Mouse (Mus musculus): ENCODE data around the gene Srsf3. TPM values are rescaled to one million over a fixed set of nuclear protein-coding genes. Genes with fewer than 3 reads are reported as not detected.

The Srsf3 gene
- polyA plus RNA-seq (2014; fragmentation: Illumina TruSeq; extraction: RNeasy Lipid Tissue Mini Kit (QIAGEN cat#74804); ENCODE audit: low read depth, low replicate concordance): 177 TPM

DNA sequence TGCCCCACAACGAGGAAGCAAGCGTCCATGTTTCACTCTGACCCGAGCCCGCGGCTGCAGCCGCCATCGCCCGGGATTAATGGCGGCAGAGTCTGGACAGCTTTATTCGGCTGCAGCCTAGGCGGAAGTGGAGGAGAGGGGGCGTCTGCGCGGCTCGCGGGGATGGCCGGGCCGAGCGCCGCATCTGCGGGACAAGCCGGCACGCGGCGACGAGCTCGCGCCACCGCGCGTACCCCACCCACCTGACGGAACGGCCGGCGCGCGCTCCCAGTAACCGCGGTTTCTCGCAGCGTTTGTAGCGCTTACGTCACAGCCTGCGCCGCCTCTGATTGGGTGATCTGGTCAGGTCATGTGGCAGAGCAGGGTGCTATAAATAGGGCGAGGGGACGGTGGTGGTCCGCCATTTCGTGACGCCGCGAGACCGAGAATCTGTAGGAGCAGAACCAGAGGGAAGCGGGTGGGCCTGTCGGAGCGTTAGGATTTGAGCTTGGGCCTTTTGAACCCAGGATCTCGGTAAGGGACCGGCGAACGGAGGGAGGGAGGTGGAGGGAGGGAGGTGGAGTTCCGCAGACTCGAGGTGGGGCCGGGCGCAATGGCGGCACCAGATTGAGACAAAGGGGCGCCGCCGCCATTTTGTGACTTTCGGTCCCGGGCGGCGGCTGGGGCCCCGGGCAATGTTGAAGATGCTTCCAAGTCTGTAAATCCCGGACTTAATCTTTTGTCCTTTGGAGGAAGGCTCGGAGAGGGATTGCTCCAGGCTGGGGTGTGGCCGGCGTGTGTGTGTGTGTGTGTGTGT, at the start of gene Srsf3:
Srsf3 (plus strand) TSS at position 355 of the 796 bp plus-strand sequence.

DNA sequence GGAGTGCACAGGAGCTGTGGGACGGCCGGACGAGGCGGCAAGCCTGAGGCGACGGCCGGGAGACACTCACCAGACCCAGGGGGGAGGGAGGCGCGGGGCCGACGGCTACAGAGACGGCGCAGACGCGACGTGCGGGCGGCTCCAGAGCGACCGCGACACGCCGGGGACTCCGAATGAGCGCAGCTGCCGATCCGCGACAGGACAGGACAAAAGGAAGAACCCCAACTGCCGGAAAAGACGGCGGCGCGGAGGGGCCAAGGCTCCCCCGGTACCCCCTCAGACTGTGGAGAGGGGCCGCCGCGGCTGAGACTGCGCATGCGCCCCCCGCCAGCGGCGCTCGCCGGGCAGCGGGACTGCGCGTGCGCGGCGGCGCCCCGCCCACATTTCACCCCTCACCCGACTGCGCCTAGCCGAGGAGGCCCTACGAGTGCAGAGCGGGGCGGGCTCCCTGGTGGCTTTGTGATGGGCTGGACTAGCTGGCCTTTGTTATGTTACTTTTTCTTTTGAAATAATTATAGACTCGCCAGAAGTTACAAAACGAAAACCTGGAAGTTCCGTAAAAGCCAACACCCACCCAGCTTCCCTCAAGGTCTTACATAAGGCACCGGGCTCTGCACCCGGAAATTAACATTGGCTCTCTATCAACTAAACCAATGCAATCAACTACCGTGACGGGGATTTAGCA, 24.6 kb upstream of the Srsf3 start, which contains the start of gene Stk38:
Stk38 (minus strand) TSS at position 355 of the 685 bp plus-strand sequence.

GRCm38 (mm10) chr17:29090776-29091175, 58.3 kb downstream of the Srsf3 start, which contains the start of gene Cdkn1a:
TSS of gene Cdkn1a (plus strand) at chr17:29090976.

Other genes starting within 250 kb of the Srsf3 start
- gene Brpf3, start 231.5 kb upstream of the Srsf3 start, polyA plus RNA-seq (2014; fragmentation: Illumina TruSeq; extraction: RNeasy Lipid Tissue Mini Kit (QIAGEN cat#74804); ENCODE audit: low read depth, low replicate concordance): 37.9 TPM
- 0.15 TPM for gene Pnpla1, start 174.2 kb upstream of the Srsf3 start, polyA plus RNA-seq (2014; fragmentation: Illumina TruSeq; extraction: RNeasy Lipid Tissue Mini Kit (QIAGEN cat#74804); ENCODE audit: low read depth, low replicate concordance)
- gene 4930539E08Rik, start 117.3 kb upstream of the Srsf3 start, polyA plus RNA-seq (2014; fragmentation: Illumina TruSeq; extraction: RNeasy Lipid Tissue Mini Kit (QIAGEN cat#74804); ENCODE audit: low read depth, low replicate concordance): 3.5 TPM
- 42.1 TPM for gene Pxt1, start 88.8 kb upstream of the Srsf3 start, polyA plus RNA-seq (2014; fragmentation: Illumina TruSeq; extraction: RNeasy Lipid Tissue Mini Kit (QIAGEN cat#74804); ENCODE audit: low read depth, low replicate concordance)
- gene Kctd20, start 80.7 kb upstream of the Srsf3 start, polyA plus RNA-seq (2014; fragmentation: Illumina TruSeq; extraction: RNeasy Lipid Tissue Mini Kit (QIAGEN cat#74804); ENCODE audit: low read depth, low replicate concordance): 37.3 TPM
- gene Stk38, start 24.6 kb upstream of the Srsf3 start, polyA plus RNA-seq (2014; fragmentation: Illumina TruSeq; extraction: RNeasy Lipid Tissue Mini Kit (QIAGEN cat#74804); ENCODE audit: low read depth, low replicate concordance): 46.0 TPM
- 3.9 TPM for gene Cdkn1a, start 58.3 kb downstream of the Srsf3 start, polyA plus RNA-seq (2014; fragmentation: Illumina TruSeq; extraction: RNeasy Lipid Tissue Mini Kit (QIAGEN cat#74804); ENCODE audit: low read depth, low replicate concordance)
- not detected for gene Rab44, start 81.5 kb downstream of the Srsf3 start, polyA plus RNA-seq (2014; fragmentation: Illumina TruSeq; extraction: RNeasy Lipid Tissue Mini Kit (QIAGEN cat#74804); ENCODE audit: low read depth, low replicate concordance)
- 2.0 TPM for gene Cpne5, start 205.5 kb downstream of the Srsf3 start, polyA plus RNA-seq (2014; fragmentation: Illumina TruSeq; extraction: RNeasy Lipid Tissue Mini Kit (QIAGEN cat#74804); ENCODE audit: low read depth, low replicate concordance)
- 9.2 TPM for gene Ppil1, start 231.6 kb downstream of the Srsf3 start, polyA plus RNA-seq (2014; fragmentation: Illumina TruSeq; extraction: RNeasy Lipid Tissue Mini Kit (QIAGEN cat#74804); ENCODE audit: low read depth, low replicate concordance)
- 37.5 TPM for gene BC004004, start 236.2 kb downstream of the Srsf3 start, polyA plus RNA-seq (2014; fragmentation: Illumina TruSeq; extraction: RNeasy Lipid Tissue Mini Kit (QIAGEN cat#74804); ENCODE audit: low read depth, low replicate concordance)

Data from testis, adult 10 weeks (tissue).